Mouse (Mus musculus) heart, adult 2 months (tissue): ENCODE measurements around the gene Lama5. TPM values are rescaled to one million over a fixed set of nuclear protein-coding genes. Genes with fewer than 3 reads are reported as not detected.

Experiments
- DNase-seq, 2 experiments: peaks; one replicate each; pipeline ENCODE4 v3.0.0; 2021
- H3K27ac ChIP-seq: fragments of 200-600 bp; 2 replicates; pipeline ENCODE4 v1.8.1; 2022
- H3K27me3 ChIP-seq: fragments of 200-500 bp; 2 replicates; pipeline ENCODE4 v1.6.1; 2012; ENCODE audit warnings: mild to moderate bottlenecking, low read length, inconsistent platforms, mixed read lengths; ENCODE audit not compliant: control insufficient read depth, insufficient read depth
- H3K36me3 ChIP-seq: fragments of 200-500 bp; 2 replicates; pipeline ENCODE4 v1.6.1; 2012; ENCODE audit warnings: low read length, inconsistent platforms; ENCODE audit not compliant: control insufficient read depth, insufficient read depth
- H3K4me1 ChIP-seq: fragments of 200-500 bp; 2 replicates; pipeline ENCODE4 v1.6.1; 2011; ENCODE audit warnings: low read length; ENCODE audit not compliant: control insufficient read depth, insufficient read depth
- H3K4me3 ChIP-seq: fragments of 200-600 bp; 2 replicates; pipeline ENCODE4 v1.8.1; 2022
- H3K79me2 ChIP-seq: fragments of 200-500 bp; replicated peaks from 2 replicates; pipeline ENCODE4 v1.6.1; 2012; ENCODE audit warnings: mild to moderate bottlenecking, inconsistent platforms, low read length, moderate library complexity, mixed read lengths; ENCODE audit not compliant: control insufficient read depth, insufficient read depth
- H3K9ac ChIP-seq: fragments of 200-500 bp; 2 replicates; pipeline ENCODE4 v1.6.1; 2012; ENCODE audit warnings: low read depth, mild to moderate bottlenecking, control low read depth, inconsistent platforms, low read length, mixed read lengths
- CTCF ChIP-seq: fragments of 200-600 bp; IDR thresholded peaks from 2 replicates; pipeline ENCODE4 v1.8.1; 2022; ENCODE audit warnings: antibody characterized with exemption, mild to moderate bottlenecking, moderate library complexity
- EP300 ChIP-seq: fragments of 200-500 bp; IDR thresholded peaks from 2 replicates; pipeline ENCODE4 v1.6.1; 2011; ENCODE audit warnings: low read depth, low read length, control low read depth; ENCODE audit not compliant: insufficient read depth
- POLR2A ChIP-seq: fragments of 200-500 bp; IDR thresholded peaks from 2 replicates; pipeline ENCODE4 v1.6.1; 2011; ENCODE audit warnings: mild to moderate bottlenecking, low read depth, low read length, control low read depth; ENCODE audit not compliant: insufficient read depth
- WGBS: fragments of 180-500 bp; shearing (Covaris S2); methylation state at CpG from one replicate; pipeline ENCODE4 v1.1.7; 2018; 5-methylcytosine and 5-hydroxymethylcytosine counted together
- intact Hi-C: fragments of 180-260 bp; cut with DNase I; formaldehyde crosslinking; loops from one replicate; pipeline ENCODE4 v1.15.1; 2025
- polyA plus RNA-seq: library from polyadenylated mRNA; depleted of rRNA; stranded (reverse); fragments of >200 nt; gene quantifications from 2 replicates; pipeline ENCODE4 v1.2.3, GENCODE M21; 2012
- total RNA-seq, 2 experiments: library from RNA; stranded (reverse); gene quantifications; 2 replicates each; pipeline ENCODE4 v1.2.3; 2021

Gene Lama5
- total and polyA plus RNA-seq, 3 experiments: 66.3 to 104 (median 83.6) TPM

DNA sequence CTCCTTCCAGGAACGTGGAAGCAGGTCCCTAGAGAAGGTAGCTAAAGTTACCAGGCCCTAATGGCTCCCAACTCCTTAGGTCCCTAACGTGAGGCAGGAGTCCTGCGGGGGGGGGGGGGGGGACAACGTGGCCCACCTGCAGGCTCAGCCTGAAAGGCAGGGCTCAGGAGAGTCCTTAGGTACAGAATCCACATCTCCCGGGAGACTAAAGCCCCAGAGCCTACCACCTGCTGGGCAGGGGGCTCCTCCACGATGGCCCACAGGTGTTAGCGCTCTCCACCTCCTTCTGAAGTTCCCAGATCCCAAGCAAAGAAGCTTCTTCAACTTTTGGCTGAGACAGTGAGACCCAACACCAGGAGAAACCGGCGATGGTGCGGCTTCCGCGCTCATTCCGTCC is 1.0 kb downstream of the Lama5 start:
- peak overlapping the region; percentile 89 for H3K27ac ChIP-seq
- TF ChIP-seq EP300: no peak
- TF ChIP-seq CTCF: no peak
- no peak for TF ChIP-seq POLR2A
- peaks cover 27% of the 10 kb centered on the region for H3K4me1 ChIP-seq
- H3K27me3 ChIP-seq: no peaks in the 10 kb centered on the region
- intact Hi-C loops: no loop called here
- 15% methylated on average over 13 of the region's 13 CpGs for WGBS
- H3K4me3 ChIP-seq: peak overlapping the region; percentile 82
- peak overlapping the region; percentile 89 for H3K9ac ChIP-seq
- H3K36me3 ChIP-seq: no peaks in the 10 kb centered on the region
- DNase-seq: no peak
- H3K79me2 ChIP-seq: no peaks in the 10 kb centered on the region; the same call in none of the 2 replicates

DNA sequence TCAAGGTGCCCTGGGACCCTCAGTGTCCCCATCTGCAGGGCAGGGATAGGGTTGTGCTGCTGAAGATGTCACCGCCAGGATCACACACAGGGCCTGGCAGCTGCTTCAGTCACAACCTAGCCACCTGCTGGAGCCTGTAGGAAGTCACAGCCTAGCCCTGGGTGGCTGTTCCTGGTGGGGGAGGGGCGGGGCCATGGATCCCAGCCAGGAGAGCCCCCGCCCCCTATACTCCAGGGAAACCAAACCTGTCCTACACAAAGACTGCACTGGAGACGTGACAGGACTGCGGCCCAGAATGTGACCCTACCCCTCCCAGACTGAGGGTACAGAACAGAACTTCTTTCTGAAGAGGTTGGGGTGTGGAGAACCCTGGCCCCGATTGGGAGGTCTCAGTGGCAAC is 3.4 kb downstream of the Lama5 start:
- peaks cover 41% of the 10 kb centered on the region for H3K4me1 ChIP-seq
- DNase-seq: peak; percentile 54 to 64
- 17% methylated on average over 6 of the region's 6 CpGs for WGBS
- H3K36me3 ChIP-seq: peaks cover 3% of the 10 kb centered on the region; the same call in 1 of the 2 replicates
- intact Hi-C loops: no loop called here
- H3K9ac ChIP-seq: 0 out of 2 replicates have a peak overlapping the region, but pooled peaks have one; percentile 17
- H3K27me3 ChIP-seq: no peaks in the 10 kb centered on the region
- H3K27ac ChIP-seq: peak overlapping the region; percentile 51
- H3K4me3 ChIP-seq: no peak overlapping the region
- peak; percentile 62 for TF ChIP-seq CTCF
- no peak for TF ChIP-seq EP300
- H3K79me2 ChIP-seq: no peaks in the 10 kb centered on the region; the same call in none of the 2 replicates

DNA sequence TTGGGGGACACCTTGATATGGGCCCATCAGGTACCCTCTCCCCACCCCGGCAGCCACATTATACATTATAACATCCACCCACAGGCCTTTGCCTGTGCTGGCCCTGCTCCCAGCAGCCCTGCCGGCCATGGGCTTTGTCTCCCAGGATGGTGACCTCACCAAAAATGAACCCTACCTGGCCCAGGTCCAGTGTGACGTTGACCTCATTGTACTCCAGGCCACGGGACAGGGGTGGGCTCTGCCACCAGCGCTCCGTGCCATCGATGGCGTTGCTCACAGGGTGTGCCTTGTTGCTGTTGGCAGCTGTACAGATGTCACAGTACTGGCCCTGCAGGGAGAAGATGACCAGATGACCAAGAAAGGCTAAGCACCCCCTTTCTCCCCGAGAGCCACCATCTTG is 4.6 kb downstream of the Lama5 start:
- TF ChIP-seq EP300 (no peak), POLR2A (no peak), CTCF (no peak)
- WGBS: 51% methylated on average over 9 of the region's 9 CpGs
- peak in 1 of 2 experiments; percentile 39 for DNase-seq
- H3K4me1 ChIP-seq: peaks cover 44% of the 10 kb centered on the region
- H3K36me3 ChIP-seq: peaks cover 3% of the 10 kb centered on the region; the same call in 1 of the 2 replicates
- H3K9ac ChIP-seq: no peak overlapping the region
- no peak overlapping the region; the same call in 1 of the 2 replicates for H3K27ac ChIP-seq
- no peaks in the 10 kb centered on the region; the same call in none of the 2 replicates for H3K79me2 ChIP-seq
- intact Hi-C loops: no loop called here
- no peaks in the 10 kb centered on the region for H3K27me3 ChIP-seq
- H3K4me3 ChIP-seq: no peak overlapping the region

DNA sequence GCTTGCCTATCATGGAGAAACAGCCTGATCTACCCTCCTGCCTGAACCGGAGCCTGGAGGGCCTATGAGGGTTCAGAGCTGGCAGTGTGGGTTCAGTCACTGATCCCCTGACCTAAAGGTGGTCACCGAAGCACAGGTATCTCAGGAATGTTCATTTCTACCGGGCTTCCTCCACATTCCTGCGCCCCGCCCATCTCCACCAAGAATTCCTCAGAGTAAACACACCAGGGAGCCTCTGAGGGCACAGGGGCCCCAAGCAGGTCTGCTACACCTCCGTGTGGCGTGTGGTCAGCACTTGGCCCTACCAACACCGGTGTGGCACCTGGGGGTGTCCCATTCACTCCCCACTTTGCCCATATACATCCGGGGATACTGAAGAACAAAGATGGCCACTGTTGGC is 5.5 kb downstream of the Lama5 start:
- TF ChIP-seq CTCF: no peak
- H3K27ac ChIP-seq: peak overlapping the region; percentile 72
- WGBS: 75% methylated on average over 9 of the region's 9 CpGs

DNA sequence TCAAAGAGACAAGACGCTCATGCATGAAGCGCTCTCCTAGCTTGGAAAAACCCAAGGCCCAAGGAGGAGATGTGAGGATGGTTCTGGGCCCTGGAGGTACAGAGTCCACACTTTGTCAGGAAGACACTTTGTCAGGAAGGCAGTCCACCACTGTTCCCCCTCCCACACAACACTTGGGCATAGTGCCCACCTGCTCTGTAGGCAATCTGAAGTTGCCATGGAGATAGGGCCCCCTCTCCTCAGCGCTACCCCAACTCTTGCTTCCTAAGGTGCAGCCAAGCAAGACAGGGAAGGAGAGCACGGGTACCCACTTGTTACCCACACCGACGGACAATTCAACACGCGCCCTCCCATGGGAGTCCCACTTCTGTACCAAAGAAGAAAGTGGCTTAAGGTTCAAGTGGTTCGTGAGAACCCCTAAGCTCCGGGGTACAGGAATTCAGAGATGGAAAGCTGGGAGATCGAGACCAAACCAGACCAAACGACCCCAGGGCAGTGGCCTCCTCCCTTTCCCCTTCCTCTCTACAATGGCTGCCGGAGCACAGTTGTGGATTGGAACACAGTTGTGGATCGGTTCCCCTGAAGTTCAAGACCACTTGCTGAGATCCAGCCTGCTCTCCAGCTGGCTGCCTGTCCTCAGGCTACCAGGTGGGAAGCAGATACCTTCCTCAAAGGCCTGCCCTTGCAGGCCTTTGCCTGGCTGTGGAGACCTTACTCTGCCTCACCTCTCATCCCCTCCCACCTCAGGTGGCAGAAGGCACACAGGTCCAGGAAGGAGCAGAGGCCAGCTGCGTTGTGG is 6.3 kb downstream of the Lama5 start:
- Histone ChIP-seq H3K36me3 (peaks cover 9% of the 10 kb centered on the region; the same call in 1 of the 2 replicates), H3K27ac (peak overlapping the region; percentile 72), H3K27me3 (no peaks in the 10 kb centered on the region), H3K4me1 (peaks cover 59% of the 10 kb centered on the region), H3K4me3 (no peak overlapping the region), H3K79me2 (no peaks in the 10 kb centered on the region; the same call in none of the 2 replicates), H3K9ac (no peak overlapping the region)
- WGBS: 81% methylated on average over 15 of the region's 15 CpGs
- TF ChIP-seq POLR2A: no peak
- intact Hi-C loops: no loop called here
- DNase-seq: no peak

More for the DNA sequence above, 5.5 kb downstream of the Lama5 start:
- Histone ChIP-seq H3K36me3 (peaks cover 6% of the 10 kb centered on the region; the same call in 1 of the 2 replicates), H3K4me3 (no peak overlapping the region), H3K4me1 (peaks cover 53% of the 10 kb centered on the region), H3K79me2 (no peaks in the 10 kb centered on the region; the same call in none of the 2 replicates), H3K9ac (no peak overlapping the region), H3K27me3 (no peaks in the 10 kb centered on the region)
- no peak for DNase-seq
- intact Hi-C loops: no loop called here

DNA sequence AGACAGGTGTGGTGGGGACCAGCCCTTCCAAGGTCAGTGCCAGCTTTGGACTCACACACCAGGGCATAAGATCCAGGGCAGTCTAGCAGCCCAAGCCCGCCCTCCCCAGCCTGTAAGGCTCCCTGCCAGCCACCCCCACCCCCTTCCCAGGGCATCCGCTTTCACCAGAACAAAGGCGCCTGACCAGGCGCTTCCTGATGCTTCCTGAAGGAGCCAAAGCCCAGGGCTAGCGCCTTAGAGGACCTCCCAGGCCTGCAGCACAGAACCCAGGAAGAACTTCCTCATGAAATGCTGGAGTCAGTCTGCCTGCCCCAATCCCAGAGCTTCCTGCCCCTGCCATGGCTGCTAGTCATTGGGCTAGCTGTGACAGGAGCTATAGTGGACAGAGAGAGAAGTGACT is 7.0 kb downstream of the Lama5 start:
- Histone ChIP-seq H3K4me3 (no peak overlapping the region), H3K27me3 (no peaks in the 10 kb centered on the region), H3K4me1 (peaks cover 62% of the 10 kb centered on the region), H3K79me2 (no peaks in the 10 kb centered on the region; the same call in none of the 2 replicates), H3K36me3 (peaks cover 9% of the 10 kb centered on the region; the same call in 1 of the 2 replicates), H3K27ac (peak overlapping the region; percentile 72), H3K9ac (no peak overlapping the region)
- peak; percentile 70 to 72 for DNase-seq
- intact Hi-C loops: no loop called here
- TF ChIP-seq POLR2A: 0 out of 2 replicates have a peak, but pooled peaks have one; percentile 26
- TF ChIP-seq EP300: peak; percentile 52; the same call in 1 of the 2 replicates
- TF ChIP-seq CTCF: no peak
- 23% methylated on average over 5 of the region's 5 CpGs for WGBS
